Mouse (Mus musculus) stomach, postnatal 0 days (tissue): Measurements from ENCODE around the gene Gm10570.

ENCODE experiments used
- CTCF ChIP-seq: IDR thresholded peaks from 2 replicates; pipeline ENCODE4 v1.5.1; 2016; ENCODE audit warnings: antibody characterized with exemption, low read depth, mild to moderate bottlenecking, moderate library complexity
- EP300 ChIP-seq: optimal IDR thresholded peaks from 2 replicates; pipeline ENCODE3; 2016; ENCODE audit warnings: antibody characterized with exemption

GRCm38 (mm10) chr4:130276573-130277176, 31.8 kb downstream of the Gm10570 start:
- TF ChIP-seq CTCF (no peak), EP300 (no peak)
